Mouse (Mus musculus) cerebellum, adult 9-11 months (tissue): Measurements from ENCODE around the gene Lcor.
A peak's percentile ranks its signal among the peaks of the same experiment; 100 is the strongest.

Experiments used
- DNase-seq: peaks from one replicate; pipeline ENCODE4 v3.0.0; 2022

The Lcor gene

DNA sequence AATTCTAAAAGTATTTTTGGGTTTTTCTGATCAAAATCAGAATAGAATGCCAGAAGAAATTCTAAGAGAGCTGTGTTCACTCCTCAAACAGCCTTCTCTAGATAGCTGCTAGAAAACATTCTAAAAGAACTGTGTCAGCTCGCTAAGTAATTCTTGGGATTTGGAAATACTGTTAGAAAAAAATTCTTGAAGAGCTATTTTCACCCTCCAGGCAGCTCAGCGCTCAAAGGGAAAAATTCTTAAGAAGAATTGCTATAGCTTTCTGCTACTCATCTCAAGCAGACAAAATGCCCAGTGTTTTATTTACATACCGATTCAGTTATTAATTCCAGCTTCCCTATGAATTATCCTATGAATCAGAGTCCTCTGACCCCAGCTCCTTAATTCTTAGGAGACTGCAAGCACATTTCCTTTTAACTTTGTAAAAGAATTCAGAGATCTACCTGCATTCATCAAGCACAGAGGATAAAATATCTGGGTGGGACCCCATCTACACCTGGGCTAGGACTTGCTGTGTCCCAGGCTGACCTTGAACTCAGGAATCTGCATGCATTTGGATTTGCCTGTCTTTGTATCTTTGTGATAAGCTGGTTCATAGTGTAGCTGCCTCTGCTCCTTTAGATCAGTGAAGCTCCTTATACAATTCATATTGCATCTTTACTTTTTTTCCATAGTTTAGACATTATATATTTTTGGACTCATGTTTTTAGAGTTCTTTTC lies 5.7 kb upstream of the Lcor start:
- DNase-seq = no peak

DNA sequence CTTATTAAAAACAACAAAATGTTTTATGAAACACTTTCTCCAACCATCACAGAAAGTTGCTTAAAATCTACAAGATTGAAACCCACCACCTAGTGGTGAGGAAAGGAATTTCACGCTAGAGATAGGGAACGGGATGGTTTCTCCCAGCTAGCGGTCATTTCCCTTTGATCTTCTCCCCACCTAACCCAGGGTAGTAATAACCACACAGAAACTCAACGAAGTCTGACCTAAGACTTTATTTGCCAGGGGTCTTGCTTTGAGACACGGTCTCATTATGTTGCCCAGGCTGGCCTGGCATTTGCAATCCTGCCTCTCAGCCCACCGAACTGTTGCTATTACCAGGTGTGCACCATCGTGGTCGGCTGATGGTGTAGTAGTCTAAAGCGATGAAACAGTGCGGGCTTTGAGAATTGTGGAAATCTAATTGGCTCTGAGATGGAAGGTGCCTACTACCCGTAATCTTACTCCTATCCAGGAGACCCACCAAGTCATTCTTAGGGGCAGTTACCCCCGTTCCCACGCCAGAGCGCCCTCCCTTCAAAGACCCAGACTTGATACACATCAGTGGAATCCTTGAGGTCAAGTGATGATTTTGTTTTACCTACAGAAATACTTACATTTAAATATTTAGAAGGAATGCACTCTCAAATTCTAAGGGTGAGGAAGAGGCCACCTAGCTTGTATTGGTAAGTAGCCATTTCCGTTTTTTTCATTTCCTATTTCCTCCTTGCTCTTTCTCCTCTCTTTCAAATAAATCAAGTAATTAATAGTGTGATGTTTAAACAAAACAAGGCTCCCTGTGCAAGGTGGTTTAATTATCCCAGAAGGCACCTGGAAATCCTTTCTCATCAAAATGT lies 1.2 kb upstream of the Lcor start:
- peak; percentile 45 for DNase-seq

DNA sequence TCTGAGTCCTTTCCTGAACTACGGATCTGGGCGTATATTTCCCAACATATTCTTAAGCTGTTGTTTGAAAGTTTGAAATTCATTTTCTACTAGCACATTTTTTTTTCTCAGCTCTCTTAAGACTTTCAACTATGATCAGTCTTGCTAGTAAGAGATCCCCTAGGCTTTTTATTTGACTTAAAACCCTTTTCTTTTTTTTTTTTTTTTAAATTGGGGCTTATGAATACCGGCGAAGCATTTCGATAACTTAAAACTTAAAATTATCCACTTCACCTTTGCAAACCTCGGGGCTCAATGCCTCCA lies 599 bp upstream of the Lcor start:
- no peak for DNase-seq

- DNase-seq = peak; percentile 87
These were observed 540 bp downstream of the Lcor start for GRCm38 (mm10) chr19:41482909-41483444.

- DNase-seq = no peak
These were observed 1.1 kb downstream of the Lcor start for GRCm38 (mm10) chr19:41483445-41484040.

DNA sequence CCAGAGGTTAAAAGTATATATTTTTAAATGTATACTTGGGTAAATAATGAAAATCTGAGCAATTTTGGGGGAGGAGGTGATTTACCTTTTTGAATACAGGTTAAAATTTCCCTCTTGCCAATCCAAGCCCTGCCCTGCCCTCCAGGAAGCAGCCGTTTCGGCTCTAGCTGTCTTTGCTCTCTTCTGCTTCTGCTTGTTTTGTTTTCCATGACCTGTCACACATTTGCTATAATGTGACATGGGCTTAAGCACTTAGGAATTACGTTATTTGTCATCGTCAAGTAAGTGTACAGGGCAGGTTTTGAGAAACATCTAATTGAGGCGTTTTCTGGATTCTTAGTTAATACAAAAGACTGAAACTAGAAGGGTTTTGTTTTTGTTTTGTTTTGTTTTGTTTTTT lies 1.9 kb downstream of the Lcor start:
- no peak for DNase-seq

- DNase-seq = no peak
These were observed 13.1 kb downstream of the Lcor start for GRCm38 (mm10) chr19:41495382-41496032.

GRCm38 (mm10) chr19:41496058-41496457 lies 13.6 kb downstream of the Lcor start:
- no peak for DNase-seq

DNA sequence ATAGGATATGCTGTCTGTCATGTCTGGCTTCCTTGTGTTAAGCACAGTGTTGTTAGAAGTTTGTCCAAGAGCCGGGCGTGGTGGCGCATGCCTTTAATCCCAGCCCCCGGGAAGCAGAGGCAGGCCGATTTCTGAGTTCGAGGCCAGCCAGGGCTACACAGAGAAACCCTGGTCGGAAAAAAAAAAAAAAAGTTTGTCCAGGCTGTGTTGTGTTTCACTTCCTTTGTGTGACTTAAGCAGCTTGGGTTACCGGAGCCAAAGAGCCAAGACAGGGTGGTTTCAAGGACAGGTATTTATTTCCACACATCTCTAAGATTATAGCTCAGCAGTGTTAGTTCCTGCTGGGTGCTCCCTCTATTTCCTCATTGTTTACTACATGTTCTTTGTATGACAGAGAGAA lies 25.4 kb downstream of the Lcor start:
- DNase-seq = no peak

DNA sequence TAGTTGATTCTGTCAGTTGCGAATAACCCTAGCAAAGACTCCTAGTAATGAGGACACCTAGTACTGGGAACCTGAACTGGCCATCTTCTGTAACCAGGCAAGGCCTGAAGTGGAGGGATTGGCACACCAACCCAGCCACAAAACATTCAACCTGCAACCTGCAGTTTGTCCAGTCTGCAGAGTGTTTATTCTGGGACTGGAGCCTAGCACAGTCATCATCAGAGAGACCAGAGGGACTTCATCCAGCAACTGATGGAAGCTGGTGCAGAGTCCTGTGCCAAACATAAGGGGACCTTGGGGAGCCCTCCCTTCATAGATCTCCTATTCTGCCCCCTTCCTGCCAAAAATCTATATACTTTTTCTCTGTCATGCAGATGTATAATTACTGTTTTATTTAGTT lies 32.4 kb downstream of the Lcor start:
- peak; percentile 29 for DNase-seq

GRCm38 (mm10) chr19:41515549-41515948 lies 33.1 kb downstream of the Lcor start:
- no peak for DNase-seq

DNA sequence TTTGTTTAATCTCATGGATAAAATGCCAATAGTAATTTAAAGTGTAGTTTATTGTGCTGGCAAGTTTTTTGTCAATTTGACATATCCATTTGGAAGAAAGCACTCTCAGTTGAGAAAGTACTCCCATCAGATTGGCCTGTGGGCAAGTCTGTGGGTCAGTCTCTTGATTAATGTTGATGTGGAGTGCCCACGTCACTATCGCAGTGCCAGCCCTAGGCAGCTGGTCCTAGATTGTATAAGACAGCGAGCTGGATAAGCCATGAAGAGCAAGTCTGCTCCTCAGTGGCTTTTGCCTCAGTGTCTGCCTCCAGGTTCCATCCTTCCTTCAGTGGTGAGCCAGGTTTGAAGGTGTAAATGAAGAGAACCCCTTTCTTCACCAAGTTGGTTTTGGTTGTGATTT lies 34.6 kb downstream of the Lcor start:
- no peak for DNase-seq

DNA sequence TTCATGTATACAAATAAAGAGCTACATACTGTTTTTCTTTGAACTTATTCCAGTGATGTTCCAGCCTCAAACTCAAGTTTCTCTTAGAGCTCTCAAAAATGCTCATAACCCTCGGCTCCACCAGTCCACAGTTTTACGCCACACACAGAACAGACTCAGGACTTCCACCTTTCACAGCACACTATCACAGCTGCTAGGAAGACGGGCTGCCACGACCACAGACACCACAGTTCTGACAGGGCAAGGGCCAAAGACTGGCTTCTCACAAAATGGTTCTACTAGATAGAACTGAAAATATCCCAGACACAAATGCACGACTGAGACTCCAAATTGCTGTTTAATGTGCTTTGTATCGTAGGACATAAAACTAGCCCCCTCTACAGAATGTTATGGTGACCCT lies 36.7 kb downstream of the Lcor start:
- no peak for DNase-seq

DNA sequence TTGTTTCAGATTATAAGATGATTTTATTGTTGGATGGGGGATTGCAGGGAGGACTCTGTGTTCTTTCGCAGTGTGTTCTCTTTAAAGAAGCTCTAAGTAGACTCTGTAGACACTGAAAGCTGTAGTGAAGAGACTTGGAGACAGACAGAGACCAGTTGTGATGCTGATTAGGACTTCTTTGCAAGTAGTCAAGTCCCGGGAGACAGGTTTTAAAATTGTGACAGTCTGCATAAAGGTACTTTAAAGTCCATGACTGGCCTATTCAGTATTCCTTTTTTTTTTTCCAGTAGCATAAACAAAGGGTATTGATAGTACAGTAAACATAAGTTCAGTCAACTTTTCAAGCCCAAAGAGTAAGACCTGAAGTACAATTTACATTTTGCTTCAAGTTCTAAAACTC lies 39.8 kb downstream of the Lcor start:
- DNase-seq = no peak

- DNase-seq = no peak
These were observed 41.5 kb downstream of the Lcor start for GRCm38 (mm10) chr19:41523798-41524563.

GRCm38 (mm10) chr19:41529169-41529568 lies 46.7 kb downstream of the Lcor start:
- DNase-seq = no peak

DNA sequence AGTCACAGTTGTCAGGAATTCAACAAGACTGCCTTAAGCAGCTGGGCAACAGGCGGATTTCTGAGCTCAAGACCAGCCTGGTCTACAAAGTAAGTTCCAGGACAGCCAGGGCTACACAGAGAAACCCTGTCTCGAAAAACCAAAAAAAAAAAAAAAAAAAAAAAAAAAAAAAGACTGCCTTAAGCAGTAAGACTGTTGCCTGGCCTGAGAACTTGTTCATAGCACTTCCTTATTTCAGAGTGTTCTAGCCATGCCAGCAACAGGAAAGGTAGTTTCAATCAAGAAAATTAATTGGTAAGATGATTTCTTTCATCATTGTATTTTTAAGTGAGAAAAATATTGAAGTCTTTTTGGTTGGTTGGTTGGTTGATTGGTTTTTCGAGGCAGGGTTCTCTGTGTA lies 51.6 kb downstream of the Lcor start:
- no peak for DNase-seq

GRCm38 (mm10) chr19:41556981-41557380 lies 74.5 kb downstream of the Lcor start:
- DNase-seq = no peak

DNA sequence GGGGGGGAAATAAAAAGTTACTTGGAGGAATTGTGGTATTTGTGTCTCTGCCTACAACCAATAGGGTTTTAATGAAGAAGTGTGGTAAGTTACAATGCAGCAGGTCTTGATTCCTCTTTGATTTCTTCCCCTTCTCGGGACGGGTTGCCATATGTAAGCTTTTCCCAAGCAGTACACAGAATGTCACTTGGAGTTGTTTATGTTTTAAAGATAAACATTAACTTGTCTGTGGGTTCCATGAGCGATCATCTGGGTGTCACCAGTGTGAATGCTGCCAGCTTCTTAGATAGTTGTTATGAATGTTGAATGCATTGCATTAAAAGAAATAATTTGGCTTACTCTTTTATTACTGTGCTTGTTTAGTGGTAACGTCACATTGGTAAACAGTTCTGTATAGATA lies 75.1 kb downstream of the Lcor start:
- no peak for DNase-seq

GRCm38 (mm10) chr19:41558891-41559486 lies 76.6 kb downstream of the Lcor start:
- DNase-seq = no peak

GRCm38 (mm10) chr19:41560856-41561255 lies 78.4 kb downstream of the Lcor start:
- DNase-seq = no peak

DNA sequence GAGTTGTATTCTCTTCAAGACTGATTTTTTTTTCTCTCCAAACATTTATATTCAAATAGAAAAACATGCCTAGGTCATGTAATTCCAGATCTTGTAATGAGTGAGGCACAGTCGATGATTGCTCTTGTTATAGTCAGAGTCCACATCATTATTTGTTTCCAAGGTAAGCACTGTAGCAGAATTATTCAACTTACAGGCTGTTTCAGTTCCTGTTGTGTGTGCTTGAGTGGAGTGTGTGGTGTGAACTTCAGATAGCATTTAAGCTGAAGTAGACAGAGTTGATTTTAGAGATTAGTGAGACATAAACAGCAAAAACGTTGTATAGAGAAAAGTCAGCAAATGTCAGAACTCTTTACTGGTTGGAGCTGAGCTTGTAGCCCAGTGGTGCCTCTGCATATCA lies 86.4 kb downstream of the Lcor start:
- DNase-seq = no peak
